Mouse (Mus musculus) midbrain, postnatal 0 days (tissue): ENCODE measurements at regions not wholly inside any gene's neighbourhood (a gene's known extent, or its start where the extent isn't known, plus 50 kb on each side); places are given as distances from the start of the nearest gene placed in this dataset.

ENCODE experiments used
- ATAC-seq: fragments of 200-750 bp; cut with Nextera tagmentation; 2 replicates; pipeline ENCODE4 v1.8.0; 2017; ENCODE audit warnings: moderate number of reproducible peaks, mild to moderate bottlenecking, moderate TSS enrichment, moderate library complexity; ENCODE audit not compliant: low FRiP score
- DNase-seq: peaks from one replicate; pipeline ENCODE4 v3.0.0-alpha.2; 2015; ENCODE audit warnings: low spot score
- H3K27ac ChIP-seq: fragments of 300-500 bp; sonication (generic); 2 replicates; pipeline ENCODE4 v1.5.1; 2014; ENCODE audit warnings: low read depth, mild to moderate bottlenecking, low read length, mixed read lengths
- H3K27me3 ChIP-seq: fragments of 300-500 bp; sonication (generic); 2 replicates; pipeline ENCODE4 v1.6.1; 2014; ENCODE audit warnings: low read length, control low read depth, mixed read lengths; ENCODE audit not compliant: insufficient read depth
- H3K36me3 ChIP-seq: fragments of 300-500 bp; sonication (generic); 2 replicates; pipeline ENCODE4 v1.6.1; 2014; ENCODE audit warnings: low read length, control low read depth, mixed read lengths; ENCODE audit not compliant: insufficient read depth
- H3K4me1 ChIP-seq: fragments of 300-500 bp; sonication (generic); 2 replicates; pipeline ENCODE4 v1.6.1; 2014; ENCODE audit warnings: mild to moderate bottlenecking, control low read depth, antibody characterized with exemption, low read length, mixed read lengths; ENCODE audit not compliant: insufficient read depth
- H3K4me2 ChIP-seq: fragments of 300-500 bp; sonication (generic); 2 replicates; pipeline ENCODE4 v1.6.1; 2014; ENCODE audit warnings: low read depth, mild to moderate bottlenecking, low read length, mixed read lengths; ENCODE audit not compliant: poor library complexity, severe bottlenecking
- H3K4me3 ChIP-seq: fragments of 300-500 bp; sonication (generic); 2 replicates; pipeline ENCODE4 v1.5.1; 2014; ENCODE audit warnings: low read depth, mild to moderate bottlenecking, low read length, moderate library complexity
- H3K9ac ChIP-seq: fragments of 300-500 bp; sonication (generic); replicated peaks from 2 replicates; pipeline ENCODE4 v1.6.1; 2014; ENCODE audit warnings: mild to moderate bottlenecking, low read length, moderate library complexity, mixed read lengths; ENCODE audit not compliant: poor library complexity, severe bottlenecking
- H3K9me3 ChIP-seq: fragments of 300-500 bp; sonication (generic); 2 replicates; pipeline ENCODE4 v1.6.1; 2016; ENCODE audit warnings: low read length, control low read depth
- CTCF ChIP-seq: IDR thresholded peaks from 2 replicates; pipeline ENCODE4 v1.5.1; 2016; ENCODE audit warnings: antibody characterized with exemption, mild to moderate bottlenecking
- WGBS: fragments of 180-500 bp; shearing (Covaris S2); extraction: QIAGEN DNeasy Blood & Tissue Kit; methylation state at CpG from one replicate; pipeline ENCODE4 v1.1.7; 2014; 5-methylcytosine and 5-hydroxymethylcytosine counted together

DNA sequence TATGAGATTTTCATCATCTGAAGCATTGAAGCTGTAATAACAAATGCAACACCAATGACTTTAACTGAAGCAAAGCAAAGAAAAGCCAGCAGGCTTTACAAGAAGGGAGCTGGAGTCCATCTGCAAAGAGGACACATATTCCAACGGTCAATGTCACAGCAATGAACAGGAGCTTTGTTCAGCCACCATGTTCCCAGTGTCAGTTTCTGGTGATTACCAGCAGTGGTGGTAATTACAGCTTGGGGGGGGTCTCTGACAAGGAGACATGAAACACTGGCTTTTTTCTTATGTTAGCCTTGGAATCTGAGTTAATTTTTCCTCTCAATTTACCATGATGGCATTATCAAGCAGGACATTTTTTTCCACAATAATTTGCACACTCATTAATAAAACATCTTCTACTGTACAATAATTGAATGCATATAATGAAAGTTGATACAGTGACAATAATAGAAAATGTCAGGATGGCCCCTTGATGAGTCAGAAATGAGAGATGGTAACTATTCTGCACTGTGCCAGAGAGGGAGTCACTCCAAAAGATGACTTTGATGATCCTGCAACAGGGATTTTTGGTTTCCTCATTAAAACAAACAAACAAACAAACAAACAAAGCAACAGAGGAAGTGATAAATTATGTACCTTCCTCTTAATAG lies 373.4 kb downstream of the Frk start:
- no peak for DNase-seq

DNA sequence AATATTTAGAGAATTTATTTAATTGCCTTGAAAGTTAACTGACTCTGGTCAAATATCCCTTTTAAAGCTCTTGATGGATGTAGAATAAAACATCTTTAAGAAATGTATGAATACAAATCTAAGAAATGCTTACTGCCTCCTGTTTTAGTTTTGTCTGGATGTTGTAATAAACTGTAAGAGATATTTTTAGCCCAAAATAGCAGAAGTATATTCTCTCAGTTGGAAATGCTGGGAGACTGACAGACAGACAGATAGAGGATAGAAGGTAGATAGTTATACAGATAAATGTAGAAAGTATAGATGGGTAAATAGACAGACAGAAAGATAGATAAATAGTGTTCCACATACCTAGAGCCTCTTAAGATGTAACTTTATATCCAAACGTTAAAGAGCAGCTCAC lies 379.5 kb downstream of the Frk start:
- 79% methylated on average over 1 of the region's 1 CpGs for WGBS
- ATAC-seq (no peak), DNase-seq (no peak)
- no peak for TF ChIP-seq CTCF
- no peak overlapping the region for H3K9ac ChIP-seq
- no peaks in the 10 kb centered on the region for H3K27me3 ChIP-seq
- H3K4me1 ChIP-seq: no peaks in the 10 kb centered on the region
- H3K27ac ChIP-seq: no peak overlapping the region
- no peaks in the 10 kb centered on the region for H3K9me3 ChIP-seq
- H3K4me2 ChIP-seq: no peak overlapping the region
- H3K36me3 ChIP-seq: no peaks in the 10 kb centered on the region
- H3K4me3 ChIP-seq: no peak overlapping the region

More for the DNA sequence above, 373.4 kb downstream of the Frk start:
- 59% methylated on average over 1 of the region's 1 CpGs for WGBS
- TF ChIP-seq CTCF: no peak
- H3K27me3 ChIP-seq: no peaks in the 10 kb centered on the region
- H3K36me3 ChIP-seq: no peaks in the 10 kb centered on the region
- H3K4me1 ChIP-seq: no peaks in the 10 kb centered on the region
- no peaks in the 10 kb centered on the region for H3K9me3 ChIP-seq
- H3K4me3 ChIP-seq: no peak overlapping the region
- H3K9ac ChIP-seq: no peak overlapping the region
- ATAC-seq: no peak
- H3K4me2 ChIP-seq: no peak overlapping the region
- no peak overlapping the region for H3K27ac ChIP-seq

DNA sequence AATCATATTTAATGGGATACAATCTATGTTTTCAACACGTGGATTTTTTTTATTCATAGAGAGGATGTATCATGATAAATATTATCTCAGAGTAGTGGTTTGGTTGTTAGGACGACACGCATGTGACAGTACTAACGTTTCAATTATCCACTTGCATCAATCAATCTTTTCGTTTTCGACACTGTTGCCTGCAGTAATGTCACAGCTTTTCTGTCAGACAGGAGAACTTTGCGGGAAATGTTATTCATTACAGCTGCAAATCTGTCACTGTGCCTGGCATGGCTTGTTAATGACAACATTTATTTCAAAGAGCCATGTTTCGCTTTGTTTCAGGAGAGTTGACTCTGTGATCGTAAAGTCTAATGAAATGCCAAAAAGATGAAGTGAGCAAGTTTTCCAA lies 388.7 kb downstream of the Frk start:
- ATAC-seq: no peak
- Histone ChIP-seq H3K27ac (no peak overlapping the region), H3K9ac (no peak overlapping the region), H3K36me3 (no peaks in the 10 kb centered on the region), H3K4me3 (no peak overlapping the region), H3K4me1 (no peaks in the 10 kb centered on the region), H3K27me3 (no peaks in the 10 kb centered on the region), H3K4me2 (no peak overlapping the region), H3K9me3 (no peaks in the 10 kb centered on the region)
- peak; percentile 12 for DNase-seq
- TF ChIP-seq CTCF: no peak
- WGBS: 60% methylated on average over 9 of the region's 9 CpGs

DNA sequence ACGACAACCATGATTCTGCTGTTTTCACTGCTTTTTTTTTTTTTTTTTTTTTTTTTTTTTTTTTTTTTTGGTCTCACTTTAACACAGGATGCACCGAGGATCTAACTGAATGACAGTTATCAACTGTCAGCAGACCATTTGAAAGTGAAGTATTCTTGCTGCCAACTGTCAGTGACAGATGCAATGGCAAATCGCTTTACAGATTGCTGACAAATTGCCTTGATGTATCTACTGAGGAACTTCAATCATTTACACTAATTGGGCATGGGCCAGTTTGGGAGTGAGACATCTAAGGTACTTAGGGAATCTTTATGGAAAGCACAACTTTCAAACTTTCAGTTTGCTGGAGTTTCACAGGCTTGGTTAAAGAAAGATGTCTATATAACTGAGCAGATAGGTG lies 395.3 kb downstream of the Frk start:
- WGBS: 80% methylated on average over 3 of the region's 3 CpGs
- no peak for TF ChIP-seq CTCF
- no peak overlapping the region for H3K27ac ChIP-seq
- no peak overlapping the region for H3K9ac ChIP-seq
- no peak for ATAC-seq
- no peak overlapping the region for H3K4me3 ChIP-seq
- no peaks in the 10 kb centered on the region for H3K27me3 ChIP-seq
- no peaks in the 10 kb centered on the region for H3K36me3 ChIP-seq
- no peaks in the 10 kb centered on the region for H3K9me3 ChIP-seq
- H3K4me2 ChIP-seq: no peak overlapping the region
- DNase-seq: no peak
- no peaks in the 10 kb centered on the region for H3K4me1 ChIP-seq

DNA sequence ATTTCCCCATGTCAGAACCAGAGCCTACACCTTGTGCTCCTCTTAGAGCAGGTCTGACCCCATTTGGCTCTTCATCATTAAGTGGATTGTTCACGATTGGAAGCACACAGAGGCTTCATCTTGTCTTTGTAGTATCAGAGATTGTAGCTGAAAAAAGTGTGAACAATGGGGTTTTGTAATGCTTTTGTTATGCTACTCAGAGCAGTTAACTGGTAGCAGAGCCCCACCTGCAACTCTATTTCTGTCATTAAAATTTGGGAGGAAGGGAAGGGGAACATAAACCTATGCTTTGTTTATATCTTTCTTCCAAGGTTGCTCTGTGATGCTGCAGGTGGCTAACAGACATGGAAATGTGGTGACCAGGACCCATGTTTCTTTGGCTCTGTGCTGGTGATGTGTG lies 404.4 kb downstream of the Frk start:
- no peaks in the 10 kb centered on the region for H3K9me3 ChIP-seq
- H3K36me3 ChIP-seq: no peaks in the 10 kb centered on the region
- H3K9ac ChIP-seq: no peak overlapping the region
- no peak overlapping the region for H3K27ac ChIP-seq
- H3K27me3 ChIP-seq: no peaks in the 10 kb centered on the region
- no peak for ATAC-seq
- H3K4me3 ChIP-seq: no peak overlapping the region
- TF ChIP-seq CTCF: no peak
- DNase-seq: no peak
- 42% methylated on average over 1 of the region's 1 CpGs for WGBS
- H3K4me2 ChIP-seq: no peak overlapping the region
- H3K4me1 ChIP-seq: no peaks in the 10 kb centered on the region

DNA sequence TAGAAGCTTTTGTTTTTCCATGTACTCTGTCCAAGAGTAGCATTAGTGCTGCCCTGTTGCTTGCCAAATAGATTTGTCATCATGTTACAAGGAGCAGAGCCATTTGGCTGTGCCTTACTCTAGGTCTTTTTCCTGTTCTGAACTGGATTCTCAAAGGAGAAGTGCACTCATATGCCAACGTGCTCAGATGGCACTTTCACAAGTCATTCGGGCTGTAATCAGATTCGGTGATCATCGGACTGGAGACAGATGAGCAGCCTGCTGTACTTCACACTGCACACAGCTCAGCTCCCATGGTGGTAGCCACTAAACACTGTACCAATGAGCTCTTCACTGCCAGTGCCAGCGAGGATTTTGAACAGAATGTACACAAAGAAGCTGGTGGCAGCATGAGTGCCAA lies 421.1 kb downstream of the Frk start:
- no peaks in the 10 kb centered on the region for H3K9me3 ChIP-seq
- TF ChIP-seq CTCF: no peak
- no peaks in the 10 kb centered on the region for H3K27me3 ChIP-seq
- H3K4me2 ChIP-seq: no peak overlapping the region
- H3K4me1 ChIP-seq: no peaks in the 10 kb centered on the region
- H3K4me3 ChIP-seq: no peak overlapping the region
- ATAC-seq: peak; percentile 84; the same call in 1 of the 2 replicates
- WGBS: 82% methylated on average over 5 of the region's 5 CpGs
- no peak overlapping the region for H3K9ac ChIP-seq
- no peaks in the 10 kb centered on the region for H3K36me3 ChIP-seq
- DNase-seq: peak; percentile 94
- no peak overlapping the region for H3K27ac ChIP-seq
